Mouse (Mus musculus) neutrophil, adult 5-6 weeks (primary cell): ENCODE data around the gene Olfr493. TPM values are rescaled to one million over a fixed set of nuclear protein-coding genes. Genes with fewer than 3 reads are reported as not detected.

Experiments
- ATAC-seq: fragments of 151-379, 151-347 bp; 2 replicates; pipeline ENCODE4 v1.8.0; 2017; ENCODE audit warnings: mild to moderate bottlenecking, moderate TSS enrichment; ENCODE audit not compliant: insufficient number of reproducible peaks, poor library complexity, low FRiP score, severe bottlenecking; ENCODE audit errors: extremely low read depth
- total RNA-seq: library from RNA; stranded (forward); fragments of 200-1000 nt; gene quantifications from 2 replicates; pipeline ENCODE4 v1.2.3, GENCODE M21; 2017

The Olfr493 gene
- total RNA-seq, result not detected in 2 replicates

DNA sequence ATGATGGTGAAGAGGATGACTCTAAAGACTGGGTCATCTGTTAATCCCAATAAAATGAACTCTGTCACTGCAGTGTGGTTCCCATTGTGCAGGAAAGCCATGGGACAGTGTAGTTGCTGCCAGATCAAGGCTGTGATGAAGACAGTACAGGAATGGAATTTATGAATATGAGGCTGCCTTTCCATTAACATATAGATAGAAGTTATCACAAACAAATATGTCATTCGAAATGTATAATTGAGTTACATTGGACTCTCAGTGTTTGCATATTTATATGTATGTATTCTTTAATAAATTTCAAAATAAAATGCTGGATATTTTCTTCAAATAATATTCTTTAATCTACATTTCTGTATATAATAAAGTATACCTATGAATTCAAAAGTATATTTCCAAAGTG, at the start of gene Olfr493:
Gene Olfr493 (minus strand): TSS at position 101 of the 400 bp plus-strand sequence.
- no peak for ATAC-seq

DNA sequence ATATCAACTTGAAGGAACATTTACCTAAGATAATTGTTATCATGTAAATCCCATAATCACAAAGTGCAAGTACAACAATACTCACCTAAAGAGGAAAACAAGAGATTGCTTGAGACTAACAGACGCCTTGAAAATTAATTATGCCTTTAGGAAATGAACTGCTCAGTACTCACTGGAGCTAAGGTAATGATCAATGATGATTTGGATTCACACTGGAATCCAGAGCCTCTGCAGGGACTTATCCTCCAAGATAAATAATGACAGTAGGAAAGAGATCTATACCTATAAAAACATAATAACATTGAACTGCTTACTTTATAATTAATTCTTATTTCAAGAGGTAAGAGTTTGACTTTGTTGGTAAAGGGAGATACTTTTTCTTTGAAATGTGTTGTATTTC, 46.1 kb upstream of the Olfr493 start, which contains the start of gene Olfr495:
Gene Olfr495 (plus strand): TSS at position 301 of the 400 bp plus-strand sequence.
- no peak for ATAC-seq

DNA sequence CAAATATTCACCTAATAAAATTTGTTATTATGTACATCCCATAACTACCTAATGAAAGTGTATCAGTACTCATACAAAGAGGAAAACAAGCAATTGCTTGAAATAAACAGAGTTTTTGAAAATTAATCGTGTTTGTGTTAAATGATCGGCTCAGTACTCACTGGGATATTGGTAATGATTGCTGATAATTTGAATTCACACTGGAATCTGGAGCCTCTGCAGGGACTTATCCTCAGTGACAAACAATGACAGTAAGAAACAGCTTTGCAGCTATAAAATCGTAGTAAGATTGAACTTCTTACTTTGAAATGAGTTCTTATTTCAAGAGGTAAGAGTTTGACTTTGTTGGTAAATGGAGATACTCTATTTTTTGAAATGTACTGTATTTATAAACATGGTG, 18.3 kb upstream of the Olfr493 start, which contains the start of gene Olfr494:
Gene Olfr494 (plus strand): TSS at position 301 of the 400 bp plus-strand sequence.
- ATAC-seq, result no peak

DNA sequence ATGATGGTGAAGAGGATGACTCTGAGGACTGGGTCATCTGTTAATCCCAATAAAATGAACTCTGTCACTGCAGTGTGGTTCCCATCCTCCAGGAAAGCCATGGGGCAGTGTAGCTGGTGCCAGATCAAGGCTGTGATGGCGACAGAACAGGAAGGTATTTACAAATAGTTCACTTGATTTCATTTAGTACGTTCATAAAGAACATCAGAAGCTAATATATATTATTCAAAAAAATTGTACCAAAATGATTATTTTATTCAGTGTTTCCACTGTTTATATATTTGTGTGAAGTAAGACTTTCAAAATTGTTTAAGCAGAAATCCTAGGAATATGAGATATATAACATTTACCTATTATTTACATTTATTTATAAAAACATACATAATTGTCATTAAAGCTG, 23.2 kb downstream of the Olfr493 start, which contains the start of gene Olfr492:
Gene Olfr492 (minus strand): TSS at position 101 of the 400 bp plus-strand sequence.
- no peak for ATAC-seq

DNA sequence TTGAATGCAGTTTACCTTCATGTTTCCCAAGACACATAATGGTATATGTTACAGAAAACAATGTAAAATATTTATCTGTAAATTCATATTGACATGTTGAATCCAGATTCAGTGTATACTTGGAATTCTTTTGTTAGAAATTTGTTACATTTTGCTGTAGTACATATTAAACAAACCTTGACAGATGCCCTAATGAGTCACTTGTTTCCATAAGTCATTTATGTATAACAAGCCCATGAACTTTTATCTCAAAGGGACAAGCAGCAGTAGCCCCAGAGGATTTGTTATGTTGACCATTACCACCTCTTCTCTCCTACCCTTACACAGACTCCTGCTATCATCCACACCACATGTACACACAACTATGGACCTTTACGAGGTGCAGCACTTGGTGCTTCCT, 33.6 kb downstream of the Olfr493 start, which contains the start of gene Olfr491:
Gene Olfr491 (plus strand): TSS at position 301 of the 400 bp plus-strand sequence.
- no peak for ATAC-seq

Other genes starting within 250 kb of the Olfr493 start
- gene Olfr482, start 249.4 kb downstream of the Olfr493 start, total RNA-seq, result not detected in 2 replicates
- gene Olfr483, start 246.1 kb downstream of the Olfr493 start, total RNA-seq, result not detected in 2 replicates
- gene Olfr484, start 219.5 kb downstream of the Olfr493 start, total RNA-seq, result not detected in 2 replicates
- gene Olfr485, start 187.1 kb downstream of the Olfr493 start, total RNA-seq, result not detected in 2 replicates
- not detected in 2 replicates for gene Olfr486, start 174.2 kb downstream of the Olfr493 start, total RNA-seq
- not detected in 2 replicates for gene Olfr487, start 132.3 kb downstream of the Olfr493 start, total RNA-seq
- not detected in 2 replicates for gene Olfr488, start 88.6 kb downstream of the Olfr493 start, total RNA-seq
- not detected in 2 replicates for gene Olfr490, start 58.0 kb downstream of the Olfr493 start, total RNA-seq
- gene Olfr491, start 33.5 kb downstream of the Olfr493 start, total RNA-seq, result not detected in 2 replicates
- not detected in 2 replicates for gene Olfr492, start 23.3 kb downstream of the Olfr493 start, total RNA-seq
- not detected in 2 replicates for gene Olfr494, start 18.4 kb upstream of the Olfr493 start, total RNA-seq
- not detected in 2 replicates for gene Olfr495, start 46.2 kb upstream of the Olfr493 start, total RNA-seq
- not detected in 2 replicates for gene Olfr497, start 73.4 kb upstream of the Olfr493 start, total RNA-seq
- not detected in 2 replicates for gene Olfr498, start 118.3 kb upstream of the Olfr493 start, total RNA-seq
- not detected in 2 replicates for gene Olfr502, start 178.1 kb upstream of the Olfr493 start, total RNA-seq
- gene Olfr503, start 197.5 kb upstream of the Olfr493 start, total RNA-seq, result not detected in 2 replicates
- gene Olfr504, start 218.8 kb upstream of the Olfr493 start, total RNA-seq, result not detected in 2 replicates